Mouse (Mus musculus): ENCODE results near the gene Gm11595. TPM values are rescaled to one million over a fixed set of nuclear protein-coding genes. Genes with fewer than 3 reads are reported as not detected.
"Not testable (repeated sequence)": the region's sequence is repeated elsewhere in the genome, so short reads cannot be mapped to it uniquely, and the experiment has no call there.

Gene Gm11595
- not detected in 2 replicates for total RNA-seq (2012; rRNA removed)
- not detected in 2 replicates for total RNA-seq (2014; rRNA removed)
- polyA plus RNA-seq (2012; ENCODE audit: insufficient read length, low read depth): not detected in 2 replicates

DNA sequence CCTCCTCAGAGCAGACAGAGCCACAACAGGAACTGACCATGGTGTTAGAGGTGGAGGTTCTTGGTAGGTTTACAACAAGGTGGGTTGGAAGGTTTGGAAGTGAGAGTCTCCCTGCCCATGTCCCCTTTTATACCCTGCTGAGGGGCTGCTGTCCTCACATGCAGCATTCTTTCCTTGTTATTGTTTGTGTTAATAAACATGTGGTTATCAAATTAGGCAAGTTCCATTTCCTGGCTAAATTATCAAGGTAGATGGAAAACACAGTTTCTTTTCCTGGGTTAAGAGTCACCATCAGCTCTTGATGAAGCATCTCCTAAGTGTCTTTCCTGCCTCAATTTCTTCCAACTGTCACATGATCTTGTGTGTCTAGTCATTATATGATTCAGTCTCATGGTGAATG is at the start of gene Gm11595:
Gene Gm11595 (minus strand): TSS at position 101 of the 400 bp plus-strand sequence.
- H3K9ac ChIP-seq (ENCODE audit: insufficient read depth, low read depth); H3K27ac ChIP-seq (ENCODE audit: insufficient read depth, low read depth); H3K4me1 ChIP-seq (ENCODE audit: control insufficient read depth in 1 of 2, insufficient read depth in 2 of 2); H3K79me2 ChIP-seq (replicated peaks; ENCODE audit: control insufficient read depth, extremely low read depth, insufficient read depth, poor library complexity, severe bottlenecking); H3K9me3 ChIP-seq (replicated peaks; ENCODE audit: low read length); H3K36me3 ChIP-seq (replicated peaks in 1 of 2; ENCODE audit: control insufficient read depth in 1 of 2, insufficient read depth in 1 of 2, low read length in 1 of 2); dilution Hi-C loops (cut with MboI; ENCODE audit: extremely low pct_ligation_motif_present, extremely low pct_unique_long_range_greater_than_20kb, low sequenced_read_pairs); DNase-seq (ENCODE audit: extremely low read depth); H3K4me2 ChIP-seq (ENCODE audit: insufficient read depth, low read depth, poor library complexity, severe bottlenecking); in situ Hi-C loops (cut with MboI; ENCODE audit: low pct_ligation_motif_present, low pct_unique_long_range_greater_than_20kb, low sequenced_read_pairs); H3K4me3 ChIP-seq (replicated peaks in 1 of 3; ENCODE audit: low read depth in 2 of 3, low read length in 2 of 3, poor library complexity in 1 of 3): not testable (repeated sequence)
- H3K27me3 ChIP-seq (replicated peaks): peaks cover 69% of the 10 kb centered on the region

DNA sequence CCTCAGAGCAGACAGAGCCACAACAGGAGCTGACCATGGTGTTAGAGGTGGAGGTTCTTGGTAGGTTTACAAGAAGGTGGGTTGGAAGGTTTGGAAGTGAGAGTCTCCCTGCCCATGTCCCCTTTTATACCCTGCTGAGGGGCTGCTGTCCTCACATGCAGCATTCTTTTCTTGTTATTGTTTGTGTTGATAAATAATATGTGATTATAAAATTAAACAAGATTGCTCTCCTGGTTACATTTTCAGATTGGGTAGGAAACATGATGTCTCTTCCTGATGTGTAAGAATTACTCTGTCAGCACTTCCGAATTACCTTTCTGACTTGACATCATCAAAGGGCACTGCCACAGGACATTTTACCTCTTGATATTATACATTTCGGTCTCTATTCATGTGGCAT is 42.9 kb upstream of the Gm11595 start, which contains the start of gene Gm11564:
Gene Gm11564 (minus strand): TSS at position 101 of the 400 bp plus-strand sequence.
- H3K36me3 ChIP-seq (replicated peaks in 1 of 2; ENCODE audit: control insufficient read depth in 1 of 2, insufficient read depth in 1 of 2, low read length in 1 of 2); H3K4me2 ChIP-seq (ENCODE audit: insufficient read depth, low read depth, poor library complexity, severe bottlenecking); H3K4me3 ChIP-seq (replicated peaks in 1 of 3; ENCODE audit: low read depth in 2 of 3, low read length in 2 of 3, poor library complexity in 1 of 3); H3K4me1 ChIP-seq (ENCODE audit: control insufficient read depth in 1 of 2, insufficient read depth in 2 of 2); H3K9me3 ChIP-seq (replicated peaks; ENCODE audit: low read length); DNase-seq (ENCODE audit: extremely low read depth); H3K79me2 ChIP-seq (replicated peaks; ENCODE audit: control insufficient read depth, extremely low read depth, insufficient read depth, poor library complexity, severe bottlenecking); in situ Hi-C loops (cut with MboI; ENCODE audit: low pct_ligation_motif_present, low pct_unique_long_range_greater_than_20kb, low sequenced_read_pairs); dilution Hi-C loops (cut with MboI; ENCODE audit: extremely low pct_ligation_motif_present, extremely low pct_unique_long_range_greater_than_20kb, low sequenced_read_pairs); H3K27ac ChIP-seq (ENCODE audit: insufficient read depth, low read depth); H3K9ac ChIP-seq (ENCODE audit: insufficient read depth, low read depth): not testable (repeated sequence)
- H3K27me3 ChIP-seq (replicated peaks): peaks cover 90% of the 10 kb centered on the region

DNA sequence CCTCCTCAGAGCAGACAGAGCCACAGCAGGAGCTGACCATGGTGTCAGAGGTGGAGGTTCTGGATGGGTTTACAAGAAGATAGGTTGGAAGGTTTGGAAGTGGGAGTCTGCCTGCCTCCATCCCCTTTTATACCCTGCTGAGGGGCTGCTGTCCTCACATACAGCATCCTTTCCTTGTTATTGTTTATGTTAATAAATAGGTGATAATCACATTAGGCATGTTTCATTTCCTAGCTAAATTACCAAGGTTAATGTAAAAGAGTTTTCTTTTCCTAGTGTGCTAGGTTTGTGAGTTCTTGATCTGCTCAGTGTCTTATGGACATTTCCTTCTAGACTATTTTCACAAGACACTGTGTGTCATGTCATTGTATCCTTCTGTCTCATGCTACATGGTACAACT is 37.1 kb upstream of the Gm11595 start, which contains the start of gene Krtap4-13:
Gene Krtap4-13 (minus strand): TSS at position 101 of the 400 bp plus-strand sequence.
- peaks cover 39% of the 10 kb centered on the region for H3K27me3 ChIP-seq (replicated peaks)
- H3K27ac ChIP-seq (ENCODE audit: insufficient read depth, low read depth); H3K4me3 ChIP-seq (replicated peaks in 1 of 3; ENCODE audit: low read depth in 2 of 3, low read length in 2 of 3, poor library complexity in 1 of 3); H3K36me3 ChIP-seq (replicated peaks in 1 of 2; ENCODE audit: control insufficient read depth in 1 of 2, insufficient read depth in 1 of 2, low read length in 1 of 2); dilution Hi-C loops (cut with MboI; ENCODE audit: extremely low pct_ligation_motif_present, extremely low pct_unique_long_range_greater_than_20kb, low sequenced_read_pairs); H3K9ac ChIP-seq (ENCODE audit: insufficient read depth, low read depth); H3K4me2 ChIP-seq (ENCODE audit: insufficient read depth, low read depth, poor library complexity, severe bottlenecking); H3K4me1 ChIP-seq (ENCODE audit: control insufficient read depth in 1 of 2, insufficient read depth in 2 of 2); in situ Hi-C loops (cut with MboI; ENCODE audit: low pct_ligation_motif_present, low pct_unique_long_range_greater_than_20kb, low sequenced_read_pairs); DNase-seq (ENCODE audit: extremely low read depth); H3K9me3 ChIP-seq (replicated peaks; ENCODE audit: low read length); H3K79me2 ChIP-seq (replicated peaks; ENCODE audit: control insufficient read depth, extremely low read depth, insufficient read depth, poor library complexity, severe bottlenecking): not testable (repeated sequence)

DNA sequence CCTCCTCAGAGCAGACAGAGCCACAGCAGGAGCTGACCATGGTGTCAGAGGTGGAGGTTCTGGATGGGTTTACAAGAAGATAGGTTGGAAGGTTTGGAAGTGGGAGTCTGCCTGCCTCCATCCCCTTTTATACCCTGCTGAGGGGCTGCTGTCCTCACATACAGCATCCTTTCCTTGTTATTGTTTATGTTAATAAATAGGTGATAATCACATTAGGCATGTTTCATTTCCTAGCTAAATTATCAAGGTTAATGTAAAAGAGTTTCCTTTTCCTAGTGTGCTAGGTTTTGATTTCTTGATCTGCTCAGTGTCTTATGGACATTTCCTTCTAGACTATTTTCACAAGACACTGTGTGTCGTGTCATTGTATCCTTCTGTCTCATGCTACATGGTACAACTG is 31.6 kb upstream of the Gm11595 start, which contains the start of gene Gm11554:
Gene Gm11554 (minus strand): TSS at position 101 of the 400 bp plus-strand sequence.
- H3K9me3 ChIP-seq (replicated peaks; ENCODE audit: low read length); H3K27ac ChIP-seq (ENCODE audit: insufficient read depth, low read depth); dilution Hi-C loops (cut with MboI; ENCODE audit: extremely low pct_ligation_motif_present, extremely low pct_unique_long_range_greater_than_20kb, low sequenced_read_pairs); H3K4me3 ChIP-seq (replicated peaks in 1 of 3; ENCODE audit: low read depth in 2 of 3, low read length in 2 of 3, poor library complexity in 1 of 3); DNase-seq (ENCODE audit: extremely low read depth); H3K36me3 ChIP-seq (replicated peaks in 1 of 2; ENCODE audit: control insufficient read depth in 1 of 2, insufficient read depth in 1 of 2, low read length in 1 of 2); H3K79me2 ChIP-seq (replicated peaks; ENCODE audit: control insufficient read depth, extremely low read depth, insufficient read depth, poor library complexity, severe bottlenecking); in situ Hi-C loops (cut with MboI; ENCODE audit: low pct_ligation_motif_present, low pct_unique_long_range_greater_than_20kb, low sequenced_read_pairs); H3K4me1 ChIP-seq (ENCODE audit: control insufficient read depth in 1 of 2, insufficient read depth in 2 of 2); H3K27me3 ChIP-seq (replicated peaks); H3K9ac ChIP-seq (ENCODE audit: insufficient read depth, low read depth); H3K4me2 ChIP-seq (ENCODE audit: insufficient read depth, low read depth, poor library complexity, severe bottlenecking): not testable (repeated sequence)

DNA sequence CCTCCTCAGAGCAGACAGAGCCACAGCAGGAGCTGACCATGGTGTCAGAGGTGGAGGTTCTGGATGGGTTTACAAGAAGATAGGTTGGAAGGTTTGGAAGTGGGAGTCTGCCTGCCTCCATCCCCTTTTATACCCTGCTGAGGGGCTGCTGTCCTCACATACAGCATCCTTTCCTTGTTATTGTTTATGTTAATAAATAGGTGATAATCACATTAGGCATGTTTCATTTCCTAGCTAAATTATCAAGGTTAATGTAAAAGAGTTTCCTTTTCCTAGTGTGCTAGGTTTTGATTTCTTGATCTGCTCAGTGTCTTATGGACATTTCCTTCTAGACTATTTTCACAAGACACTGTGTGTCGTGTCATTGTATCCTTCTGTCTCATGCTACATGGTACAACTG is 26.1 kb upstream of the Gm11595 start, which contains the start of gene Gm11569:
Gene Gm11569 (minus strand): TSS at position 101 of the 400 bp plus-strand sequence.
- H3K9ac ChIP-seq (ENCODE audit: insufficient read depth, low read depth); H3K4me2 ChIP-seq (ENCODE audit: insufficient read depth, low read depth, poor library complexity, severe bottlenecking); H3K9me3 ChIP-seq (replicated peaks; ENCODE audit: low read length); H3K4me1 ChIP-seq (ENCODE audit: control insufficient read depth in 1 of 2, insufficient read depth in 2 of 2); H3K4me3 ChIP-seq (replicated peaks in 1 of 3; ENCODE audit: low read depth in 2 of 3, low read length in 2 of 3, poor library complexity in 1 of 3); in situ Hi-C loops (cut with MboI; ENCODE audit: low pct_ligation_motif_present, low pct_unique_long_range_greater_than_20kb, low sequenced_read_pairs); dilution Hi-C loops (cut with MboI; ENCODE audit: extremely low pct_ligation_motif_present, extremely low pct_unique_long_range_greater_than_20kb, low sequenced_read_pairs); H3K79me2 ChIP-seq (replicated peaks; ENCODE audit: control insufficient read depth, extremely low read depth, insufficient read depth, poor library complexity, severe bottlenecking); DNase-seq (ENCODE audit: extremely low read depth); H3K27ac ChIP-seq (ENCODE audit: insufficient read depth, low read depth); H3K36me3 ChIP-seq (replicated peaks in 1 of 2; ENCODE audit: control insufficient read depth in 1 of 2, insufficient read depth in 1 of 2, low read length in 1 of 2): not testable (repeated sequence)
- H3K27me3 ChIP-seq (replicated peaks): peaks cover 21% of the 10 kb centered on the region
